Mouse (Mus musculus) brown adipose tissue, adult 24 weeks (tissue): Measurements from ENCODE around the gene Pam. TPM values are rescaled to one million over a fixed set of nuclear protein-coding genes. Genes with fewer than 3 reads are reported as not detected.

ENCODE experiments used
- H3K27ac ChIP-seq: fragments of 200-500 bp; replicated peaks from 2 replicates; pipeline ENCODE4 v1.5.1; 2012; ENCODE audit warnings: low read depth, mild to moderate bottlenecking, low read length
- H3K4me1 ChIP-seq: fragments of 200-500 bp; 2 replicates; pipeline ENCODE4 v1.6.1; 2012; ENCODE audit warnings: low read length, mixed read lengths; ENCODE audit not compliant: control insufficient read depth, insufficient read depth, insufficient read length
- H3K4me3 ChIP-seq: fragments of 200-500 bp; 2 replicates; pipeline ENCODE4 v1.5.1; 2012; ENCODE audit warnings: low read depth, mild to moderate bottlenecking, low read length, moderate library complexity; ENCODE audit not compliant: insufficient read depth
- polyA plus RNA-seq: library from polyadenylated mRNA; stranded (reverse); fragments of >200 nt; gene quantifications from 2 replicates; pipeline ENCODE4 v1.2.4, GENCODE M21; 2012; ENCODE audit not compliant: missing spikeins, insufficient read depth, insufficient read length

The Pam gene
- polyA plus RNA-seq, 1 experiment, result 18.2 TPM

GRCm38 (mm10) chr1:97843220-97843992 lies 252.0 kb downstream of the Pam start:
- Histone ChIP-seq H3K4me3 (no peak overlapping the region), H3K27ac (no peak overlapping the region), H3K4me1 (no peaks in the 10 kb centered on the region)

DNA sequence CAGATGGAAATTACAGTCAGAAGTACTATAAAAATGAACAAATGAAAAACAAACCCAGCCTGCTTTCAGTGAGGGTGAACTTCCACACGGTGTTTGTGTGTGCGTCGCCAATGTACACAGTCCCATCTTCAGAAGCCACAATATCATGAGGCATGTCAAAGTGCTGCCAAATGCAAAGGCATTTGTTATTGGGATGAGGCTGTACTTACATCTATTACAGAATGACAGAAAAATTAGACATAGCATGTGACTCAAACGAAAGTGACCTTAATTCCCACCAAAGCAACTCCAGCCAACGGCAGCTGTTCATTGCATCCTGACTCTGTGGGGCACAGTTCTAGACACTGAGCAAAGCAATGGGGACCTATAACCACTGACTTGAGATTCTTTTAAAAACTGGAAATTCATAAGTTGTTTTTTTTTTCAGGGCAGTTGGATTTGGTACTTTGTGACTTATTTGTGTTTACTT lies 261.1 kb downstream of the Pam start:
- no peak overlapping the region for H3K4me3 ChIP-seq
- H3K4me1 ChIP-seq, result no peaks in the 10 kb centered on the region
- H3K27ac ChIP-seq, result no peak overlapping the region

DNA sequence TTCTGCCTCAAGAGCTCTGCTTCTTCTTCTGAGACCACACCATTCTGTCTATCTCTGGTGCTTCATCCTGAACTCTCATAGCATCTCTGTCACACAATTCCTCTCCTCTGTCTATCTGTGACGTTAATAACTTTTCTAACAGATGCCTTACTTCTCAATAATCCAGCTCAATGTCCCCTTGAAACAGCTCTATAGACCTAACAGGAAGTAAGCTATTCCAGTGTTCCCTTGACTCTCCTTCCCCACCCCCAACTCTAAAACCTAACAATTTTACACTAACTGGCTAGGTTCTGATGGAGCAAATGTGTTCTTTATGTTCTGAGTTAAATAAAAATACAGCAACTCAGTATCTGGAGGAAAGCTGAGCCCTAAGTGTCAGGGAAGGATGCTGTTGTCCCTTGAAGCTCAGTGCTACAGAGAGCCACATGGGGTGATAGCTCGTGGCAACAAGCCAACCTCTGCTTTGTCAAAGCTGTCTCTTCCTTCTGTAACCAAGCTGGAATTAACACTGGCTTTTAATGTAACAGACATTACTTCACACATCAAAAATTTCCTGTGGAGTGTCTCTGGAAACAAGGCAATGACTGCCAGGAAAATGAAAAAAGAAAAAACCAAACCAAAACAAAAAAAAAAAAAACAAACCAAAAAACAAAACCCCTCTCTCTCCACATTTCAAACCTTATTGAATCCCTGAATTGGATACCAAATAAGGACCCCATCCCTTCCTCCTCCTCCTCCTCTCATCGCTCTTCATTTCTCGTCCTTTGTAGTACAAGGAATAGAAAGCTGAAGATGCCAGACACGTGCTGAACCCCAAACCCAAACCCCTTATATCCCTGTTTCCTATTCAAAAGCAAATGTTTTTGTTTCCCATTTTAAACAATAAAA lies 261.7 kb downstream of the Pam start:
- Histone ChIP-seq H3K27ac (no peak overlapping the region), H3K4me1 (no peaks in the 10 kb centered on the region), H3K4me3 (no peak overlapping the region)

DNA sequence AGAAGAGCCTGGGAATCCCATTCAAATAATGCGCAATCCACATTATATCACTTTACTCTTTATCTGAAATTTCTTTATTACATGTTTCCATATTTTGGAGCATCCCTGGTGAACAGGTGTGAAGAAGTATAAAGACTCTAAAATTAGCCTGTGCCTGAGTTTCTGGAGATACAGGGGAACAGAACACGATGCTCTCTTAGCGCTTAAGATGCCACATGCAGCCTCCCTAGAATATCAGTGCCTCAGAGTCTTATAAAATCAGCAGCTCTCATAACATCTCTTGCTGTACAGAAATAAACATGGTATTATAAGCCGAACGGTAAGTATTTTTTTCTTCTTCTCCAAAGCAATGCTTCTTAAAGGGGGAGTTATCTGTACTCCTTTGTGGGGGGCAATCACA lies 267.4 kb downstream of the Pam start:
- Histone ChIP-seq H3K27ac (no peak overlapping the region), H3K4me3 (no peak overlapping the region), H3K4me1 (peaks cover 2% of the 10 kb centered on the region; the same call in 1 of the 2 replicates)

DNA sequence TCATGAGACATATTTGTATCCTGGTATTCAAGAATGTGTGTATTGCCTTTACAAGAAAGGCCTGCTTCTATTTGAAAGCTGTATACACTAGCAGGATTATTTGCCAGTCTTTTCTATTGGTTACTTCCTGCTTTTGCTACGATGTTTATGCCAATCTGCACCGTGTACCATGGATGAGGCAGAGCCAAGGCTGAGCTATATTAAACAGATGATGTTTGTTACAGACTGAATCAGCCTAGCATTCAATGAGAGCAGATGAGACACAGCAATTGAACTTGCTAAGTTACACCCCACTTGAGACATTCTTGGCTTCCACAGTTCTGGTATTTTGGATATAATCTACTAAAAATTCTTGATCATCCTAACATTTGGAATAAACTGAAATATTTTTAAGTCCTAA lies 267.9 kb downstream of the Pam start:
- H3K4me1 ChIP-seq, result peaks cover 2% of the 10 kb centered on the region; the same call in 1 of the 2 replicates
- H3K27ac ChIP-seq, result no peak overlapping the region
- no peak overlapping the region for H3K4me3 ChIP-seq

GRCm38 (mm10) chr1:97822904-97823303 lies 272.5 kb downstream of the Pam start:
- Histone ChIP-seq H3K4me1 (peaks cover 2% of the 10 kb centered on the region; the same call in 1 of the 2 replicates), H3K27ac (no peak overlapping the region), H3K4me3 (no peak overlapping the region)

- H3K27ac ChIP-seq, result no peak overlapping the region
- no peak overlapping the region for H3K4me3 ChIP-seq
- peaks cover 2% of the 10 kb centered on the region; the same call in 1 of the 2 replicates for H3K4me1 ChIP-seq
These were observed 273.2 kb downstream of the Pam start for GRCm38 (mm10) chr1:97822203-97822602.

DNA sequence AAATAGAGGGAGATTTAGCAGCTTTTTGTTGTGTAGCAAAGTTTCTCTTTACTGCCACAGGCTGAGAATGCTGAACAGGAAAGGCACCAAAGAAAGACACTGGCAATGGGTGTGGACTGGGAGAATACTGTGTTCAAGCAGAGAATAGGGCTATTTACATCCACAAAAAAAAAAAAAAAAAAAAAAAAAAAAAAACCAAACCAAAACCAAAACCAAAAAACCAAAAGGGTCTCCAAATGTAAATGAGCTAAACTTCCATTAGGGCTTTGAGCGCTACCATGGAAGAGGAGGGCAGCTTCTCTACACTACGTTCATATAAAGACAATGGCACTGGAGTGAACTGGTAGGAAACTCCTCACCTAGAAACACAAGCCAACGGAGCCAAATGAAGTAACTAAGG lies 274.2 kb downstream of the Pam start:
- no peak overlapping the region for H3K27ac ChIP-seq
- H3K4me3 ChIP-seq, result no peak overlapping the region
- peaks cover 2% of the 10 kb centered on the region; the same call in 1 of the 2 replicates for H3K4me1 ChIP-seq

DNA sequence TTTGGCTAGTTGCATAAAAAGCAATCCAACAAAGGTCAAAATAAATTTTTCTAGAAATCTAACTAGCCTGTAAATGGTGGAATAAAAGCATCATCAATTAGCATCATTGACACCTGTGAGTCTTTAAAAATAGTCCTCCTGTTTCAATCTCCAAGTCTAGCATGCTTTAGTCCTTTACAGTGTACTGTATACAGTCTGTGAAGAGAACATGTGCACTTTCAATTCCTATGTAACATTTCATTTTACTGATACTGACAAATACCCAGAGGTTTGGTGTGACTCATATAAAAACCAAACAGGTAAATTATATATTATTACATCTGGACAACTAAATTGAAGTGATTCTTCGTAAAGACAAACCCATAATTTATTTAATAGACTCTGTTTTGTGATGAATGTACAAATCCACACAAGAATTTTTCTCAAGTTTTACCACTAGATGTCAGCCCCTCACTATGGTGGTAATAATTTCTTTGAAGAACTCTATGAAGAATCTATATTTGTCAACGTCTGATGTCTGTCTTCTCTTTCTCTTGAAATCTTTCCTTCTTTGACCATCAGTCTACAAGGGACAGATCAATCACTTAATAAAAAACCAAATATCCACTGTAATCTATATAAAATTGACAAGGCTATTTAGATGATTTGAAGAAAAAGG lies 286.1 kb downstream of the Pam start:
- Histone ChIP-seq H3K4me1 (no peaks in the 10 kb centered on the region), H3K4me3 (no peak overlapping the region), H3K27ac (no peak overlapping the region)

- Histone ChIP-seq H3K4me3 (no peak overlapping the region), H3K4me1 (no peaks in the 10 kb centered on the region), H3K27ac (no peak overlapping the region)
These were observed 290.9 kb downstream of the Pam start for GRCm38 (mm10) chr1:97804520-97804919.

- Histone ChIP-seq H3K4me1 (no peaks in the 10 kb centered on the region), H3K27ac (no peak overlapping the region), H3K4me3 (no peak overlapping the region)
These were observed 293.1 kb downstream of the Pam start for GRCm38 (mm10) chr1:97802207-97802902.

- H3K4me1 ChIP-seq, result no peaks in the 10 kb centered on the region
- H3K27ac ChIP-seq, result no peak overlapping the region
- H3K4me3 ChIP-seq, result no peak overlapping the region
These were observed 299.5 kb downstream of the Pam start for GRCm38 (mm10) chr1:97795936-97796335.

- Histone ChIP-seq H3K4me1 (no peaks in the 10 kb centered on the region), H3K4me3 (no peak overlapping the region), H3K27ac (no peak overlapping the region)
These were observed 301.3 kb downstream of the Pam start for GRCm38 (mm10) chr1:97794110-97794509.

- no peak overlapping the region for H3K4me3 ChIP-seq
- no peaks in the 10 kb centered on the region for H3K4me1 ChIP-seq
- H3K27ac ChIP-seq, result no peak overlapping the region
These were observed 307.0 kb downstream of the Pam start for GRCm38 (mm10) chr1:97788490-97788889.
